Mouse (Mus musculus): ENCODE measurements at regions not wholly inside any gene's neighbourhood (a gene's known extent, or its start where the extent isn't known, plus 50 kb on each side); places are given as distances from the start of the nearest gene placed in this dataset.

- no peak overlapping the region for H3K4me3 ChIP-seq (ENCODE audit: low read depth, low read length)
- H3K27me3 ChIP-seq (ENCODE audit: control insufficient read depth, insufficient read depth, low read length): no peaks in the 10 kb centered on the region
- WGBS: 42% methylated on average over 4 of the region's 4 CpGs
- TF ChIP-seq CTCF (IDR thresholded peaks at IDR 0.05; ENCODE audit: extremely low read depth, insufficient read length, insufficient replicate concordance, low read depth, low read length) (no peak), POLR2A (IDR thresholded peaks at IDR 0.05; ENCODE audit: low read depth, low read length) (no peak)
- H3K27ac ChIP-seq (ENCODE audit: insufficient read depth, low read depth, low read length): no peak overlapping the region
- H3K4me1 ChIP-seq (ENCODE audit: control insufficient read depth, insufficient read depth, insufficient read length, low read length): no peaks in the 10 kb centered on the region
- no peaks in the 10 kb centered on the region for H3K36me3 ChIP-seq (ENCODE audit: control insufficient read depth, insufficient read depth, low read length)
These were observed 115.5 kb downstream of the Kctd15 start for GRCm38 (mm10) chr7:34541000-34541399.

GRCm38 (mm10) chr7:34539856-34540255 is 116.7 kb downstream of the Kctd15 start:
- TF ChIP-seq CTCF (IDR thresholded peaks at IDR 0.05; ENCODE audit: extremely low read depth, insufficient read length, insufficient replicate concordance, low read depth, low read length) (no peak), POLR2A (IDR thresholded peaks at IDR 0.05; ENCODE audit: low read depth, low read length) (no peak)
- Histone ChIP-seq H3K4me3 (ENCODE audit: low read depth, low read length) (no peak overlapping the region), H3K27ac (ENCODE audit: insufficient read depth, low read depth, low read length) (no peak overlapping the region), H3K4me1 (ENCODE audit: control insufficient read depth, insufficient read depth, insufficient read length, low read length) (no peaks in the 10 kb centered on the region), H3K36me3 (ENCODE audit: control insufficient read depth, insufficient read depth, low read length) (no peaks in the 10 kb centered on the region), H3K27me3 (ENCODE audit: control insufficient read depth, insufficient read depth, low read length) (no peaks in the 10 kb centered on the region)
- 100% methylated on average over 2 of the region's 2 CpGs for WGBS

DNA sequence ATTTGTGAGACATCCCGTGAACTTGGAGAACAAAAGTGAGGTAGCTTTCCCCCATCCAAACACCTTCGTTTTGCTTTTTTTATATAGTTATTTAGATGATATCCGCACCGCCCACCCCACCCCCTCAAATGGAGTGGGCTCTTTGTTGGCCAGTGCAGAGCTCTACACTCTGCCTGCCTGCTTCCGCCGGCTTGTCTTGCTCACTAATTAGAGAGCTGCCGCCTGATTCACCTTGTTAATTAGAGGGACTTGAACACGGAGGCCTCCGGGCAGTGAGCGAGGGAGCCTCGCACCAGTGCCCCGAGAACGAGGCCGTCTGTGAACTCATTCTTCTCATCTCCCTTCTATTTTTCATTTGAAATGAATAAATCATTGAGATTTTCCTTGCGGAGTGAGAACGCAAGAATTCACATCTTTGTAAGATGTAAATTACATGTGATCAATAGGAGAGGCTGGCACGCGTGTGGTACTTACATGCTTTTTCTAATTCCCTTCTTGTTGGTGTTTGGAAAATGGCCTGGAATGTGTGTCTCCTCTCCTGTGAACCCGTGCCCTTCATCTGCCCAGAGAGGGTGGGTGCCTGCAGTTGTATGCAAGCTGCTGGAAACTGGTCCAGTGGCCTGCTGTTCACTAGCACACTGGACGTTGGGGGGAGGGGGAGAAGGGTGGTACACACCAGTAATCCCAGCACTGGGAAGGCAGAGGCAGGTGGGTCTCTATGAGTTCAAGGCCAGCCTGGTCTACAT is 118.0 kb downstream of the Kctd15 start:
- 89% methylated on average over 20 of the region's 20 CpGs for WGBS
- TF ChIP-seq CTCF (IDR thresholded peaks at IDR 0.05; ENCODE audit: extremely low read depth, insufficient read length, insufficient replicate concordance, low read depth, low read length): no peak
- no peak for TF ChIP-seq POLR2A (IDR thresholded peaks at IDR 0.05; ENCODE audit: low read depth, low read length)
- no peaks in the 10 kb centered on the region for H3K36me3 ChIP-seq (ENCODE audit: control insufficient read depth, insufficient read depth, low read length)

GRCm38 (mm10) chr7:34537122-34537521 is 119.4 kb downstream of the Kctd15 start:
- Histone ChIP-seq H3K4me3 (ENCODE audit: low read depth, low read length) (no peak overlapping the region), H3K27ac (ENCODE audit: insufficient read depth, low read depth, low read length) (no peak overlapping the region), H3K36me3 (ENCODE audit: control insufficient read depth, insufficient read depth, low read length) (no peaks in the 10 kb centered on the region), H3K27me3 (ENCODE audit: control insufficient read depth, insufficient read depth, low read length) (no peaks in the 10 kb centered on the region), H3K4me1 (ENCODE audit: control insufficient read depth, insufficient read depth, insufficient read length, low read length) (no peaks in the 10 kb centered on the region)
- TF ChIP-seq POLR2A (IDR thresholded peaks at IDR 0.05; ENCODE audit: low read depth, low read length) (no peak), CTCF (IDR thresholded peaks at IDR 0.05; ENCODE audit: extremely low read depth, insufficient read length, insufficient replicate concordance, low read depth, low read length) (no peak)
- 78% methylated on average over 9 of the region's 9 CpGs for WGBS

More for the DNA sequence above, 118.0 kb downstream of the Kctd15 start:
- no peak overlapping the region for H3K27ac ChIP-seq (ENCODE audit: insufficient read depth, low read depth, low read length)
- H3K4me3 ChIP-seq (ENCODE audit: low read depth, low read length): no peak overlapping the region
- no peaks in the 10 kb centered on the region for H3K4me1 ChIP-seq (ENCODE audit: control insufficient read depth, insufficient read depth, insufficient read length, low read length)
- H3K27me3 ChIP-seq (ENCODE audit: control insufficient read depth, insufficient read depth, low read length): no peaks in the 10 kb centered on the region

GRCm38 (mm10) chr7:34534241-34534640 is 122.3 kb downstream of the Kctd15 start:
- no peak overlapping the region for H3K4me3 ChIP-seq (ENCODE audit: low read depth, low read length)
- no peak for TF ChIP-seq POLR2A (IDR thresholded peaks at IDR 0.05; ENCODE audit: low read depth, low read length)
- no peak for TF ChIP-seq CTCF (IDR thresholded peaks at IDR 0.05; ENCODE audit: extremely low read depth, insufficient read length, insufficient replicate concordance, low read depth, low read length)
- H3K36me3 ChIP-seq (ENCODE audit: control insufficient read depth, insufficient read depth, low read length): no peaks in the 10 kb centered on the region
- H3K27ac ChIP-seq (ENCODE audit: insufficient read depth, low read depth, low read length): no peak overlapping the region
- WGBS: 64% methylated on average over 5 of the region's 5 CpGs
- H3K27me3 ChIP-seq (ENCODE audit: control insufficient read depth, insufficient read depth, low read length): no peaks in the 10 kb centered on the region
- H3K4me1 ChIP-seq (ENCODE audit: control insufficient read depth, insufficient read depth, insufficient read length, low read length): no peaks in the 10 kb centered on the region

DNA sequence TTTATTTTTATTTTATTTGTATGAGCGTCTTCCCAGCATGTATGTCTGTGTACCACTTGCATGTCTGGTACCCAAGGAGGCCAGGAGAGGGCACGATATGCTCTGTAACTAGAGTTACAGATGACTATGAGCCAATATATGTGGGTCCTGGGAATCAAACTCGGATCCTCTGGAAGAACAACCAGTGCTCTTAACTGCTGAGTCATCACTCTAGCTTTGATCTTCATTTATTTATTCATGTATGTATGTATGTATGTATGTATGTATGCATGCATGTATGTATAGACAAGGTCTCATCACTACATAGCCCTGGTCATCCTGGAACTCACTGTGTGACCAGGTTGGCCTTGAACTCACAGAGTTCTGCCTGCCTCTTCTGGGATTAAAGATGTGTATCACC is 124.9 kb downstream of the Kctd15 start:
- no peaks in the 10 kb centered on the region for H3K36me3 ChIP-seq (ENCODE audit: control insufficient read depth, insufficient read depth, low read length)
- no peak overlapping the region for H3K27ac ChIP-seq (ENCODE audit: insufficient read depth, low read depth, low read length)
- 76% methylated on average over 3 of the region's 3 CpGs for WGBS
- TF ChIP-seq CTCF (IDR thresholded peaks at IDR 0.05; ENCODE audit: extremely low read depth, insufficient read length, insufficient replicate concordance, low read depth, low read length) (no peak), POLR2A (IDR thresholded peaks at IDR 0.05; ENCODE audit: low read depth, low read length) (no peak)
- no peak overlapping the region for H3K4me3 ChIP-seq (ENCODE audit: low read depth, low read length)
- H3K27me3 ChIP-seq (ENCODE audit: control insufficient read depth, insufficient read depth, low read length): no peaks in the 10 kb centered on the region
- H3K4me1 ChIP-seq (ENCODE audit: control insufficient read depth, insufficient read depth, insufficient read length, low read length): no peaks in the 10 kb centered on the region

GRCm38 (mm10) chr7:34507858-34508257 is 114.7 kb upstream of the Lsm14a start:
- WGBS: 30% methylated on average over 2 of the region's 2 CpGs
- Histone ChIP-seq H3K27me3 (ENCODE audit: control insufficient read depth, insufficient read depth, low read length) (no peaks in the 10 kb centered on the region), H3K27ac (ENCODE audit: insufficient read depth, low read depth, low read length) (no peak overlapping the region), H3K4me1 (ENCODE audit: control insufficient read depth, insufficient read depth, insufficient read length, low read length) (no peaks in the 10 kb centered on the region), H3K4me3 (ENCODE audit: low read depth, low read length) (no peak overlapping the region), H3K36me3 (ENCODE audit: control insufficient read depth, insufficient read depth, low read length) (no peaks in the 10 kb centered on the region)
- TF ChIP-seq CTCF (IDR thresholded peaks at IDR 0.05; ENCODE audit: extremely low read depth, insufficient read length, insufficient replicate concordance, low read depth, low read length) (no peak), POLR2A (IDR thresholded peaks at IDR 0.05; ENCODE audit: low read depth, low read length) (no peak)
